Mouse (Mus musculus) mouse embryonic stem cell (cell line): ENCODE results near the gene Plekhm3.

Source experiments
- in situ Hi-C, 2 experiments: fragments of 300-500 bp; cut with MboI; formaldehyde crosslinking; loops; 1 replicate in 1 of 2; 3 replicates in 1 of 2; pipeline ENCODE4 v1.14.3; 2019 to 2020; ENCODE audit warnings: low sequenced_read_pairs in 2 of 2, low pct_unique_long_range_greater_than_20kb in 1 of 2, mixed read lengths in 1 of 2; ENCODE audit not compliant: unreplicated experiment in 1 of 2

The Plekhm3 gene

GRCm38 (mm10) chr1:64755971-64756639 lies 200.5 kb downstream of the Plekhm3 start:
- in situ Hi-C loops: no loop called here

DNA sequence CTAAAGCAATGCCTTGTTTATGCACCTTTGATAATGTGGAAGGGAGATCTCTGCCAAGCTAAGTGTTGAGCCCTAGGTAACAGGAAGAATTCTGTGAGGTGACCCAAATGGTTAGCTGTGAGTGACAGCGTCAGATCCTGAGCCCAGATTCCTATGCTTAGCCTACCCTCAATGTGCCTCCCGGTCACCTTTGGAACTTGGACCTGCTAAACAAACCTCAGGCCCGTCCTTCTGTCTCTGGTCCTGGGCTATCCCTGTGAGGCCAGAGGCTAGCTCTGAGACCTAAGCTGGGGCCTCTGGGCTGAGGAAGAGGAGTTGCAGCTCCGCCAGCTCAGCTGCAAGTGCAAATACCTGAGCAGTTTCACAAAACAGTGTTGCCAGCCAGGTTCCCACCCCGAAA lies 202.0 kb downstream of the Plekhm3 start:
- in situ Hi-C loops: no loop called here

DNA sequence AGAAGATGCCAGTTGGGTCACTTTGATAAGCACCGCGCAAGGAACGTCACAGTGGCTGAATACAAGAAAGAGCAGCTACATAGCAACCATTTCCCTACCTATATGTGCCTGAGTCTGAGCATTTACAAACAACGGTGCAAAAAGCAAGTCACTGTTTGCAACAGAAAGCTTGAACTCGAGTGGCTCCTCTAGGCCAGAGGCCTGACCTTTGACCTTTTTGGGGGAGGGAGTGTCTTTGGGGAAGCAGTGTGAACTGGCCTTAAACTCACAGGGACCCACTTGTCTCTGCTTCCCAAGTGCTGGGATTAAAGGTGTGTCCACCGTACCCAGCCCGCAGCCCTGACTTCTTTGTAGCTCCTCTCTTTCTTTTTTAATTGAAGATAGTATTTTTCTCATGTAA lies 203.0 kb downstream of the Plekhm3 start:
- in situ Hi-C loops: no loop called here

- in situ Hi-C loops: no loop called here
Observed at GRCm38 (mm10) chr1:64753109-64753508, 203.5 kb downstream of the Plekhm3 start.

DNA sequence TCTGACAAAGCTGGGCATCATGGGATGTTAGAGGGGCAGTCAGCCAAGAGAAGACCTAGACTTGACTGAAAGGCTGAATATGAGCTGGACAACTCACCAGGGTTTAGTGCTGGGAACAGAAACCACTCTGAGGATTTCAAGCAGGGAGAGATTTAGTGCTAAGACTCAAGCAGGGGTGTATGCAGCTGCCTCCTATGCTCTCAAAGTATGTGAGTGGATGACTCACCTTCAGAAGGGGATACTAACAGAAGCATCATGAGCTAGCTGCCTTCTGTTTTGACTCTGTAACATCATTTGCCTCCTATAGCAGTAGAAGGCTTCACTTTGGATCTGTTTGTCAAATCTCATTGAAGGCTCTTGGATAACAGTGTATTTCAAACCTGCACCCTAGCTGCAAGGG lies 212.0 kb downstream of the Plekhm3 start:
- in situ Hi-C loops: loop anchor here (25.0 kb wide), 1 partner anchor 443 kb away; the partner anchor contains the start of genes Idh1 (in 2 of the 2) and Pikfyve (in 2 of the 2)

- in situ Hi-C loops: loop anchor here (25.0 kb wide), 1 partner anchor 444 kb away; the partner anchor contains the start of genes Idh1 (in 2 of the 2) and Pikfyve (in 2 of the 2)
Observed at GRCm38 (mm10) chr1:64742741-64743408, 213.7 kb downstream of the Plekhm3 start.

DNA sequence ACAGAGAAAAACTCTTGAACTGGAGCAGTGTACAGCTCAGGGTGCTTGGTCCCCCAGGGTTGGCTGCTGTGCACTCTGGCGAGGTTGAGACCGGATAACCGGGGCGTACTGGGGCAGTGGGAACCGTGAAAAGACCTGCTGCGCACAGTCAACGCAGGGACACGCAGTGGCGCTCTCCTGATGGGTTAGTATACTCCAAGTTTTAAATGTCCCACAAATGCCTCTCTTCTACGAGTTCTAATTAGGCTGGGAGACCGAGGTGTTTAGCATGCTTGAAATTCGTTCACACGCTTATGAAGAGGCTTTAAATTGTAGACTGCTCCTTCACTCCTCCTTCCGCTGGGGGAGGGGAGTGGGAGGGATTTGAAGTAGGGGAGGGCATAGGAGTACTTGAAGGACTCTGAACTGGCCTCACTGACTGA lies 218.0 kb downstream of the Plekhm3 start:
- in situ Hi-C loops: loop anchor here (25.0 kb wide), 1 partner anchor 449 kb away; the partner anchor contains the start of genes Idh1 (in 2 of the 2) and Pikfyve (in 2 of the 2)

DNA sequence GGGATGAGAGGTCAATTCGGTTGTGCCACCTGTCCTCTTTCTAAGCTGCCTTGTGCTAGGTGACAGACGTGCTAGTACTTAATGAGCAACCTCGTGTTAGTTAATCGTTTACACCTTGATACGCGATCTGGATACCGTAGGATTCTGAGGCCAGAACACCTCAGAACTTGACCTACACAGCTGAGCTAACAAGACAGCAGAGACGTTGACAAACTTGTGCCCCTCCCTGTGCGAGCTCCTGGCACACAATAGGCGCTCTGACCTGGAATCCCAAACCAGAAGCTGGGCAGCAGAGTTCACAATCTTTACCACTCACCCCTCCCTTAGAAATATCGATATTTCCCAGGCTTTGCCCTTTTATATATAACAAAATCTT lies 218.5 kb downstream of the Plekhm3 start:
- in situ Hi-C loops: loop anchor here (25.0 kb wide), 1 partner anchor 449 kb away; the partner anchor contains the start of genes Idh1 (in 2 of the 2) and Pikfyve (in 2 of the 2)

DNA sequence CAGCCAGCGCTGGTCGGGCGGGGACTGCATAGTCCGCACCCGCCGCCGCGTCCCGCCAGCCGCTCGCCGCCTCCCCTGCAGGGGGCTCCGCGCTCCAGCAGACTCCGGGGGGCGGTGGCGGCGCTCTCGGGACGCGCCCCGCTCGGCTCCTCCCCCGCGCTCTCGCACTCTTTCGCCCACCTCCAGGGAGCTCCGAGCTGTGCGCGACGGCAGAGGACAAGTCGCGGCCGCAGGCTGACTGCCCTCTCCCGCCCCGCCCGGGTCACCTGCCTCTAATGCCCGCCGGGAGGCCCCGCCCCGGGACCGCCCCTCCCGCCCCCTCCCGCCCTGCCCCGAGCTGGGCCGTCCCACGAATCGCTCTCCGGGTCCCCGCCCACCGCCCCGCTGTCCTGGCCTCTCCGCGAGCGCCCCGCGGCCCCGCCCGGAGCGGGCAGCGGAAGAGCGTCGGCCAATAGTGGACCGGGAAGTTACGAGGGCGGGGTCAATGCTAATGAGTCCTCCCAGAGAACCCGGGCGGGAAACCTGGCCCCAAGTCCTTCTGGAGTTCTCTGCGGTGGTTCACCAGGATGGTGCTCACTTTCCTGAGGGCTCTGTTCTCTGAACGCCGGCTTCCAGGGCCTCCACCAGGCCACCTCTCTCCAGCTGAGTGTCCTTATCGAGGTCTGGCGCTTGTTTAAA lies 219.0 kb downstream of the Plekhm3 start, which contains the start of gene Fzd5:
TSS of gene Fzd5 (minus strand) at position 250 of the 678 bp plus-strand sequence.
- in situ Hi-C loops: loop anchor here (25.0 kb wide), 1 partner anchor 450 kb away; the partner anchor contains the start of genes Idh1 (in 2 of the 2) and Pikfyve (in 2 of the 2)

GRCm38 (mm10) chr1:64736681-64737501 lies 219.7 kb downstream of the Plekhm3 start:
- in situ Hi-C loops: loop anchor here (25.0 kb wide), 1 partner anchor 450 kb away; the partner anchor contains the start of genes Idh1 (in 2 of the 2) and Pikfyve (in 2 of the 2)
